Mouse (Mus musculus) urinary bladder, postnatal 10 days (tissue): ENCODE data around the gene Dhrs3.
A peak's percentile ranks its signal among the peaks of the same experiment; 100 is the strongest.

Experiments used
- DNase-seq: peaks from one replicate; pipeline ENCODE4 v3.0.0; 2022; ENCODE audit warnings: low spot score

Gene Dhrs3

DNA sequence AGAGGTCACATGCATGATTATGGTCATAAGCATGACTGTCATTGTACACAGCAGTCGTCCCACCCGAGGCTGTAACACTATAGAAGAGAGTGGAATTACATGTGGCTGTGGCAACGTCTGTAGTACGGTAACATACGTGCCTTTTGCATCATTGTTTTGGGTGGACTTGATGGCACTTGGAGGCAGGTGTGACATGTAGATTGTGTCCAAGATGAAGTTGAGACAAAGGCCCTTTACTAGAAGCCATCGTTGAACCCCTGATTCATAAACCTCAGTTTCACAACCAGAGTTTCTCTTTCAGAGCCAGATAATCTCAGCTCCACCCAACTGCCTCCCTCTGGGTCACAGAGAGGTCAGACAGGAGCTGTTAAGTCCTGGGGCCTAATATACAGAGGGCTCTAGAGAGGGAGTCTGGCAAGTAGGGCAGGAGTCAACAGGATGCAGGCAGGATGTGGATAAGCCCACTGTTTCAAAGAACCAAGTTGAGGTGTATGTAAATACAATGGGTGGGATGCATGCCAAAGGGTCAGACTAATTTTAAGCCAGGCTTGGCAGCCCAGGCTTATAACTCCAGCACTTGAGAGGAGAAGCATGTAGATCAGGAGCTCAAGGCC lies 5.5 kb downstream of the Dhrs3 start:
- DNase-seq = no peak

DNA sequence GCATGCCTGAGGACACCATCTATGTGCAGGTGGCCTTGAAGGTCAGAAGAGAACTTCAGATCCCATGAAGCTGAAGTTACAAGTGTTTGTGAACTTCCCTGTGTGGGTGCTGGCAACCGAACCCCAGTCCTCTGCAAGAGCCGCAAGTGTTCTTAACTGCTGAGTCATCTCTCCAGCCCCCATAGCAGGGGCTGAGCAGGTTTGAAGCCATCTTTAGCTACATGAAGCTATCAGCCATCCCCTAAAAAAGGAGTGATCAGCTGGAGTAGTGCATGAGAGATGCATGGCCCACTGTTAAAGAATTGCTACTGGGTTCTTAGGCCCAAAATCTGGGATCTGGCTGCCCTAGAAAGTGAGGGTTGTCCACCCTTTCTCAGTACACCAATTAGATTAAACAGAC lies 6.1 kb downstream of the Dhrs3 start:
- DNase-seq = no peak

DNA sequence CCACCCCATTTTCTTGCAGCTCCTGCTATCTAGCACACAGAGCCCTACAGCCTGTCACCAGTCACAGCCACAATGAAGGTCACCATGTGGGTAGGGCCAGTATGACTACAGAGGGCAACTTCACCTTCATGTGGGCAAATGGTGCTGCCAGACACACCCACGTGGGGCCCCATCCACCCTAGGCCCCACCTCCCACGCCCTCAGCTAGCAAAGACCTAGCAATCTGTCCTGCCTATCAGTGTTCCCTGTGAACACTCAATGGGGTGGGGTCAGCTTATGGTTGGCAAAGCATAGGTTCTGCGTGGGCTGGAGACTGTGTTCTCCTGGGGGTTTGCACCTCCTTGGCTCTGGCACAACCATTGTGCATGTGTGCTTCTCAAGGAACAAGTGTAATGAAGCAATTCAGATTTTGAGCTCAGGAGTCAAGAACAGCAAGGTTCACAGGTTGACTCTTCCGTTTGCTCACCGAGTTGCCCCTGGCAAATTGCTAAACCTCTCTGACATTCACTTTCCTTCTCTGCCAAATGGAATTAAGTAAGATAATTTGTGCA lies 9.0 kb downstream of the Dhrs3 start:
- no peak for DNase-seq

DNA sequence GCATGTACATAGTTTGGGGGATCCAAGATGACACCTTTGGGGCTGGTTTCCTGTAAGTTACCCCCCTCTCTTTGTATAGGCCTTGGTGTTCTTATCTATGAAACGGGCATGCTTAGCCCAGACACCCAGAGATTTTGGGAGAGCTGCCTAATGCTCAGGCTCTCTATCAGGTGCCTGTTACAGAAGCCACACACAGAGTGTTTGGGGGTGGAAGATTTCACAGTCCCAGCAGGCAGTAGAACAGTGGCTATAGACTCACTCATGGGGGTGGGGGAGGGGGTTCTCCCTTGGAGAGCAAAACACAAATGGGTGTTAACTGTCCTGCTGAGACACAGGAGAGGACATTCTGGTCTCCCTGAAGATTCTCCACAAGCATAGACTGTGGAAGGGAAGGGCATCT lies 10.5 kb downstream of the Dhrs3 start:
- no peak for DNase-seq

DNA sequence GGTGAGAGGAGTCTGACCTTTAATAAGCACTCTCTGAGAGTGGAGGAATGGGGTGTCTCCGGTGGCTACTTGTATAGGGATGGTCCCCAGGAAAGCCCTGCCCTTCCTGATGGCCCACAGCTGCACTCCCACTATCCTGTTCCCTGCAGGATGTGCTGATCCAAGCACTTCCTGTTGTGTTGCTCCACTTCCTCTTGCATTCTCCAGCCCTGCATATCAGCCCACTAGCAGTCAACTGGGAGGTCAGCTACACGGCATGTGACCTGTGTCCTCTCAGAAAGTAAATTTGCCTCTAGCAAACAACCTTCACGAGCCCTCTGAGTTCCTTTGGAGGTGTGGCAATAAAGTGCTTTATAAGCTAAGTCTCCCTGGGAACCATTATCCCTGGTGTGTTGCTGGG lies 11.3 kb downstream of the Dhrs3 start:
- no peak for DNase-seq

DNA sequence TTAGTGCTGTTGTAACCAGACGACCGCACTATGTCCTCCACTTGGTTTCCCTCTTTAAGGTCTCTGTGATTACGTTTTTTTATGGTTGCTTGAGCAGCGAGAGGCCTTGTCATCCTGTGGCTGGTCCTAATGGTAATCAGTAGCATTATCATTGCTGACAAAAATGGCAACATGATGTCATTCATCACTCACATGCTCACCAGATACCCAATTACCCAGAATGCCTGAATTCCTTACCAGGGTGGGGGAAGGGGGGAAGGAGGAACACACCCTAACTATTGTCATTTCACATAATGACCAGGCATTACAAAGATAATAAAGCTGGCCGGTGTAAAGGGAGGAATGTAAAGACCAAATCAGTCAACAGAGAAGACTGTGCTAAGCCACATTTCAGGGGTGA lies 12.5 kb downstream of the Dhrs3 start:
- DNase-seq = no peak

DNA sequence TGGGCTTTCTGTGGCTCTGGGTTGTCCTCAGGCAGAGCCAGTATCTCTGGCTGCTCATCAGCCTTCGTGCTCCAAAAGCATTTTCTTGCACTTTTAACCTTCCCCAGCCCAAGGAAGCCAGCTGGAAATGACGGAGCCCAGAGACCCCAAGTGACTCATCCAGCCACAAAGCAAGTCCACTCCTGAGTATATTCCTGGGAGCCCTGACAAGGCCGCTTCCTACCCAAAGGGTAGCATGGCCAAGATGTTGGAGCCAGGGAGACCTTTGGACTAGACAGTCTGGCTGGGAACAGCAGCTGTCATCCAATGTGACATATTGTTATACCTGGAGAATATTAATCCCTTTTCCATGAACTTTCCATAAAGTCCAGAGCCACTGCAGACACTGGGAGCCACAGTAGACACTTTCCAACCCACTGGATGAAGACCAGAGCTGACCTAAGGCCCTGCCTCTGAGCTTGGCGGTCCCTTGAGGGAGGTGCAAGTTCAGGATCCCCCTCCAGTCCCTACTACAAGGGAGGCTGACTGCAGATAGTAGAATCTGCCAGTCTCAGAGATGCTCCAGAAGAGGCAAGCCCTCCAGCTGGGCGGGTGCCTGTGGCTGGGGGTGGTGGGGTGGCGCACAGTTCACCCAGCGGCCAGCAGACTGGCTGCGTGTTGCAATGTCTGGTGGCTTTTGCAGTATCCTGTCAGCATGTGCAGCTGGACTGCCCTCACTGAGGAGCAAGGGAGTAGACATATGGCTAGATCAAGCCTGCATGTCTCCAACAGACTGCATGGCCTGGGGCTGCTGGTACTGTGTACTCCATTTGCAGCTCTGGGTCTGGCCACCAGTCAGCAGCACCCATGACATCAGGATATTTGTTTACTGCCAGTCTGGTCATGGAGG lies 13.6 kb downstream of the Dhrs3 start:
- no peak for DNase-seq

DNA sequence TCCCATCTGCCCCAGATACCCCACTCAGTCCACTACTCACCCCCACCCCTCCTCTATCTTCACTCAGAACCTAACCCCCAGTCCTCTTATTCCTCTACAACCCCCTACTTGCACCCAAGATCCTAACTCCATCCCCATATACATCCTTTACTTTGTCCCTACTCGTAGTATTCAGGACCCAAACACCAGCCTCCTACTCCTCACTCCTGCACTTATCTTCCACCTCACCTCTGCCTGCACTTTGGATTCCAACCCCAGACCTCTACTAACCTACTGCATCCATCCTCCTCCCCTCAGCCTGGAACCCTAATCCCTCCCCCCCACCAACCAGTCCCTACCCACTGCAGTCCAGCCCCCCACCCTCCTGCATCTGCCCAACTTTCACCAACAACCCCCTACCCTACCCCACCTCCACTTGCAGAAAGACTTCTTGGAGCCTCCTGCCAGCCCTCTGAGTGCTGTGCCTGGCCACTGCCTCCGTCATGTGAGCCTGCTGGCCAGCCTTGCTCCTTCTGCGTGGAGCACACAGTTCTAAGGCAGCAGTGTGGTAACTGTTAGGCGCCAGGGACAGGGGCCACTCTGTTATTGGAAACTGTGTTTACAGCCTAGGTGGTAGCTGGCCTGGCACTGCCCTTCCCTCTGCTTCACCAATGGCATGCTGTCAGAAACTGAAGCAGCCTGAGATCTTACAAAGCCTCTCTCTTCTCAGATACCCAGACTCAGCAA lies 14.5 kb downstream of the Dhrs3 start:
- DNase-seq = no peak

DNA sequence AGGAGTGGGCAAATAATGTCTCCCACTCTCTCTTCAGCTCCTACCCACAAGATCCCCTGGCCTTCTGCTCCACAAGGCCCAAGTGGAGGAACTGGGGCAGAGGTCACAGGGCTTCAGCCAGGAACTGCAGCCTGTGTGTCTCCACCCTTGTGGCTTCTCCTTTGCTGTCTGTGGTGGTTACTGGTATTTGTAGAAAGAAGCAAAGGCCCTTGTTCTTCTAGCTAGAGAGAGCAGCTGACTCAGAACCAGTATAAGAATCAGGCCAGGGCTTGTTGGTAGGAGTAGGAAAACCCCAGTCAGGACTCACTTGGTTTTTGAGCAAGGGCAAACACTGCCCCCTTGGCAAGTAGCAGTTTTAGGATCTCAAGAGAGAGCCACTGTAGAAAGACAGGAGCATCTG lies 16.2 kb downstream of the Dhrs3 start:
- no peak for DNase-seq

DNA sequence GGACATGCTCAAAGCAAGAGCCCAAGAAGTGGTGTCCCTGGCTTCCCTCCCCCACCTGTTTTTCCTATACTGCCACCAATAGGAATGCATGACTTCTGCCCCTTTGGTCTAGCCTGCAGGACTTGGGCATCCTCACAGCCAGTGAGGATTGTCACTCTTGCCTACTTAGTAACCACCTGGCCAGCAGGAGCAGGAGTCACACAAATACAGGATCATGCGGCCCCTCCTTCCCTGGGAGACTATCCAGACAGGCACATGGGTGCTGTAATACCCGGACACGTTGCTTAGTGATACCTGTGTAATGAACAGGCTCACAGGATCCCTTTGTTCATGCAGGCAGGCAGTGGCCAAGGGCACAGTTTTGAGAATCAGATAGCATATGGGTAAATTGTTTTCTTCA lies 17.7 kb downstream of the Dhrs3 start:
- no peak for DNase-seq

DNA sequence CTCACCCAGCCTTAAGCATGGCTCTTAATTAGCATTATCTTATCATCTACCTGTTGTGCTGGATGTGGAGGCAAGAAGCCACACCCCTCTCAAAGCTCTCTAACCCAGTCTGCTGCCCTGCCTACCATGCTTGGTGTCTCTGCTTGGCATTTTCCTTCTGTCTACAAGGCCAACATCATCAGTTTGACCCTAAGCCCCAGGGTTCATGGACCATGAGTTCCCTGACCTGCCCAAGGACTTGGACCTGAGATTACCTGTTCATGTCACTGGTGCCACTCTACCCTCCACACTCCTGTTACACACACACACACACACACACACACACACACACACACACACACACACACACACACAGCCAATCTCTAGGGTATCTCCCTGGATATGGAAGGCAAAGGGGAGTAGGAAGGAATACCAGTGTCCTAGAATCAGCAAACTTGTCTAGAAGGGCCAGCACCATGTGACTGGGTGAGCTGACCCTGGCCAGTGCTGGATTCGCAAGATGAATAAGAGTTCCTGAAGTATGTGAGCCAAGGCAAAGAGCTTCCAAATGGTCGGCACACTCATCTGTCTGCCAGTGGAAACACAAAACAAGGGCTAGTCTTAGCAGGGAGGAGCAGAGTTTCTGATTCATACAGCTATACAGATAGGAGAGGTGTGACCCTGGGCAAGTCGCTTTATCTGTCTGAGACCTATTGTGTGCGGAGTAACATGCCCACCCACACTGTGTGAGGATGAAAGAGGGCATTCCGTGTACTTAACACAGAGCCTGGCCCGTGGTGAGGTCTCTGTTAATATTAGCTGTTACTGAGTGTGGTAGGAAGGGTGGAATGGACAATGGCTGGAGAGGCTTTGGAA lies 20.9 kb downstream of the Dhrs3 start:
- no peak for DNase-seq

DNA sequence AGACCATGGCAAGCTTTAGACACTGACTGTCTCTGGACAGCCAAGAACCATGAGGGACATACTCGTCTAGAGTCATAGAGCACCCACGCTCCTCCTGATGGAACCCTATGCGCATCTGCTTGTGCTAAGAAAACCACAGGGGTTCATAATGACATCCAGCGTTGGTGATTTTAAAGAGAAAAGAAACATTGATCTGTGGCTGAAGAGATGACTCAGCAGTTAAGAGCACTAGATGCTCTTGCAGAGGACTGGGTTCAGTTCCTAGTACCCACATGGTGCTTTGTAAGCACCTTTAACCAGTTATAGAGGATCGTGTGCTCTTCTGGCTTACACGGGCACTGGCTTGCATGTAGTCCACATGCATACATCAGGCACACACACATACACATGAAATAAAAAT lies 23.9 kb downstream of the Dhrs3 start:
- no peak for DNase-seq

DNA sequence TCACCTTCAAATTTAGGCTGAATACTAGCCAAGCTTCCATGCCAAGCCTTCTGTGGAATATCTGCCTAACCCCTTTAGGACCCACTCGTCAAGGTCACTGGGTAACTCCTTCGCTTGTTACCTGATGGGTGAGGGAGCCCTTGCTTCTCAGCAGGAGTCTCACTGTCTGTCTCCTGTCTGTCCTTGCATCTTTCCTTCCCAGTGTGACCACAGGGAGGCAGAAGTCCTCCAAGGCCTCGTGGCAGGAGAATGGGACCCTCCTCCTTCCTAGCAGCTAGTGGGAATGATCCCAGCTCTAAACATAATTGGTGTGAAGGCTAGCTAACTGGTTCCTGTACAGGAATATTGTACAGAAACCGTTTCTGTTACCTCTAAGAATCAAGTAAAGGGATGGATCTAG lies 24.5 kb downstream of the Dhrs3 start:
- DNase-seq = no peak

DNA sequence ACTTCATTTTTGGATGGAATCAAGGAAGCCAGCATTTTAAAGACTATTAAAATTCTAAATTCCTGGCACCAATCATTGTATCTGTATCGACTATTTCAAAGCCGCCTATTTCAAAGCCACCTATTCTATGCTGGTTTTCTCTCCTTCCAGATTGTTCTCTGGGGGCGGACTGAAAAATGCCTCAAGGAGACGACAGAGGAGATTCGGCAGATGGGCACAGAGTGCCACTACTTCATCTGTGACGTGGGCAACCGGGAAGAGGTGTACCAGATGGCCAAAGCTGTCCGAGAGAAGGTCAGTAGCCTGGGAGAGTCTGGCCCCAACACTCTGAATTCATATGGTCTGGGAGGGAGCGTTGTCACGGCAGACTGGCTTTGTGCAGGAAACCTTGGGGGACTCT lies 25.9 kb downstream of the Dhrs3 start:
- DNase-seq = no peak

DNA sequence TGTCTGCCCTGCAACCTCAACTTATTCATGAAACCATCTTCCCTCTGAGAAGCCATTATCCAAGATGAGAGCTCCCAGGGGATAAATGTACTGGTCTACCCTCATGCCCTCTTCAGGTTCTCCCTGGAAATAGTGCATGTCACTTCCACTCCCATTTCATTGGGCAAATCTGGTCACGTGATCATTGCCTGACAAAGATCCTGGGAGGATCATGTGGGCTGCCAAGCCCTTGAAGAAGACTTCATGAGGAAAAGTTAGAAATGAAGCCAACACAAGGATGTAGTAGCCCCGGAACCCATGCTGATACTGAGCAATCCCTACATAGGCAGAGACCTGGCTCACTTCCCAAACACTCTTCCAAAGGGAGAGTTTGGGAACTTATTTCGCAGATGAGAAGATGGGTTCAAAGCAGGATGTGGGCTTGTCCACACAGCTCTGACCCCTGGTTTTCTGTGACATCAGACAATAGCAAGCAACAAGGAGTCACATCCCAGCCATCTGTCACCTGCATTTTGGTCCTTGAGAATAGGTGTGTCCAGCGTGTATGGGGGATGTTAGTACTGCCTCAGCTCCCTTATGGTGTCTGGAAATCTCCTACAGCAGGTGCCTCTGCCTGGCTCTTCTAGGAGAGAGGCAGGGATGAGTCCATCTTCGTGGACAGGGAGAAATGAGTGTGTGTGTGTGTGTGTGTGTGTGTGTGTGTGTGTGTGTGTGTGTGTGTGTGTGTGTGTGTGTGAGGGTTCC lies 36.2 kb downstream of the Dhrs3 start:
- no peak for DNase-seq

DNA sequence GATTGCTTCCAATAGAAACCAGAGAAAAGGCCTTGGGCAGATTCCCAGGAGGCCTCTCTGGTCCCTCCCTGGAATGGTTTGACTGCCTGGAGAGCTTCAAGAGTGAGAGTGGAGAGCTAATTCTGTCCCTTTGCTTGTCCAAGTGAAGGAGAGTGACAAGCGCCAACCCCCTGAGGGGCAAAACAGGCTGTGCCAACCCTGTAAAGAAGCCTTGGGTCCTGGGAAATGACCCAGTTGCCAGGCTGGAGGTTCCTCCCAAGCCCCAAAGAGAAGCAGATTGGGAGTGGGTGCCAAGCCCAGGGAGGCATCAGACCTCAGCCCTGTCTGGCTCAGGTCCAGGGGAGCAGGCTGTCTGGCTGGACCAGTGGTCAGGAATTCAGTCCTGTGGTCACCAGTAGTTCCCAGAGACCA lies 37.2 kb downstream of the Dhrs3 start:
- DNase-seq = no peak

DNA sequence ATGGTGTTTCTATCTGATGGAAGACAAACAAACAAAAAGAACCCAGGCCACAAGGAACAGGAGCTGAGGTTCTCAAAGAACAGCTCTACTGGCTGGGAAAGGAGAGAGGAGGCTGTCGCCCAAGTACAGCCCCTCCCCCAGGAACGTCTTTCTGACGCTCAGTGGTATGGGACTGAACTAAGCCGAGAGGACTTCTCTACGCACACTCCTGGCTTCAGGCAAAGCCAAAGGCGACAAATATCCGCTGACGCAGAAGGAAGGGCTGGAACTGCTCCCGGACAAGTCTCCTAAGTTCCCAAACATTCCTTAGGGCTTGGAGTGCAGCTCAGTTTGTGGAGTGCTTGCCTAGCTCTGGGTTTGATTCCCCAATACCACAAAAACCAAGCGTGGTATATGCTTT lies 37.7 kb downstream of the Dhrs3 start:
- DNase-seq = peak; percentile 41

DNA sequence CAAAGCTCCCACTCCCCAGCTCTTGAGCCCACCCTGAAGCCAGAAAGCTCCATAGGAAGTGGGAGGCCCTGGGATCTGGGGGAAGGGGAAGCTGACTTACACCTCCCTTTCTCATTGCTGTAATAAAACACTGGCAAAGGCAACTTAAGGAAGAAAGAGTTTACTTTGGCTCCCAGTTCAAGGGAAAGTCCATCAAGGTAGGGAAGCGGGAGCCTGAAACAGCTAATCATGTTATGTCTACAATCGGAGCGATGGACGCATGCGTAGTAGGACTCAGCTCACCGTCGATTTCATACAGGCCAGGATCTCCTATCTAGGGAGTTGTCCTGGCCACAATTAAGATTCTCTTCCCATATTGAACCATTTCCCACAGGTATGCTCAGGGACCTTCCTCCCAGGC lies 38.5 kb downstream of the Dhrs3 start:
- DNase-seq = no peak

DNA sequence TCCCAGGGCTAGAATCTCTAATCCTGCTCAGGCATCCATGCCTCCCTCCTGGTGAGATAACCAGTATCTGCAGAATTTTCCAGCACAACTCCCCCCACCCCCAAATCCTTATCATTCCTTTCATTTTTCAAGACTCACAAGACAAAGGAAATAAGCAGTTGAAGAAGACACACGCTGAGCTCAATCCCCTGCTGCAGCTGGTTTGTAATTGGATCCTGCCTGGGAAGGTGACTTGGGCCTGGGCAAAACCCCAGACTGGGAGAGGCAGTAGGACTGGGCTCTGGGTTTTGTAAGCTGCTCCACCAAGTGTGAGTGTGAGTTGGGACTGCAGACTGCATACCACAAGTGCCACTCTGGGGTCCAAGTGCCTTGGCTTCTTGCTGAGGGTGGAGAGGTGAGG lies 41.9 kb downstream of the Dhrs3 start:
- no peak for DNase-seq

DNA sequence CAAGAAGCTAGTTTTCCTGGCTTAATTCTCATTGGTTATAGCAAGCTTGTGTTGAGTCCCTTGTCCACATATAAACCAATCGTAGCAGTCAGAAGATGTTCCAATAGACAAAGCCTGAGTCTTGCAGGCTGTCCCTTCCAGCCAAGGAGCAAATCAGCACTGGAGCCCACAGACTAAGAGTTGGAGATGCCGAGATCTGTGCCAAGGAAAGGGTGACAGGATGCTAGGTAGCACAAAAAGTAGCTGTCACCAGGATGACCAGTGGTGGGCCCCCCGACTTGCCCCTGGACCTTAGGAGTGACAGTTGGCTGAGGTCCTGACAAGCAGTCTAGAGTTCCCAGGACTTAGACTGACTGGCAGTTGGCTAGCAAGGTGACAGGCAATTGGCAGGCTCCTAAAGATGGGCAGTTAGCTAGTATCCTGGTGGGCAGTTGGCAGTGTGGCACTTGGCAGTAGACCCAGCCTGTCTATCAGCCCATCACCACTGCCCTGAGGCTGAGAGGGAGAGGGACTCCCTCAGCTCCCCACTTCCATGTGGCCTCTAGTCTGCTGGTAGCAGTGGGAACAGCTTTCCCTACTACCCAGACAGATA lies 44.0 kb downstream of the Dhrs3 start:
- no peak for DNase-seq
